Mouse (Mus musculus) naive thymus-derived CD4-positive, alpha-beta T cell, adult 2 months (primary cell): ENCODE measurements around the gene Tead1.

Experiments
- DNase-seq: peaks from one replicate; pipeline ENCODE4 v3.0.0-alpha.2; 2011; ENCODE audit warnings: low read depth

The Tead1 gene

GRCm38 (mm10) chr7:112779636-112780035, 100.5 kb downstream of the Tead1 start:
- DNase-seq = no peak

DNA sequence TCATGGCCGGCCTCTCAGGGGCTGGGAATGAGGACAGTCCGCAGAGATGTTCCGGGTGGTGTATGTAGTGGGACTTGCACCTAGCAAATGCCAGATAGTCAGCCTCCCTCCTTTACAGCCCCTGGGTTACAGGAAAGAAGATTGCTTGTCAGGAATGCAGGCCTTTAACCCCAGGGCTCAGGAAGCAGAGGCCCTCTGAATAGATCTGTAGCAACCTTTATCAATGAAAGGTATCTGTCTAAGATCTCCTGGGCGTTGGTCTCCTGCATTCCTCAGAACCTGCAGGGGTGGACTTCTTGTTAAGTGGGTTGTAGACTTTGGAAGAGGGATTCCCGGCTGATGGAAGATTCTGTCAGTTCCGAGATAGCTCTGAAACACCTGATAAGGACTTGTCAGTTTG, 101.8 kb downstream of the Tead1 start:
- DNase-seq = no peak

DNA sequence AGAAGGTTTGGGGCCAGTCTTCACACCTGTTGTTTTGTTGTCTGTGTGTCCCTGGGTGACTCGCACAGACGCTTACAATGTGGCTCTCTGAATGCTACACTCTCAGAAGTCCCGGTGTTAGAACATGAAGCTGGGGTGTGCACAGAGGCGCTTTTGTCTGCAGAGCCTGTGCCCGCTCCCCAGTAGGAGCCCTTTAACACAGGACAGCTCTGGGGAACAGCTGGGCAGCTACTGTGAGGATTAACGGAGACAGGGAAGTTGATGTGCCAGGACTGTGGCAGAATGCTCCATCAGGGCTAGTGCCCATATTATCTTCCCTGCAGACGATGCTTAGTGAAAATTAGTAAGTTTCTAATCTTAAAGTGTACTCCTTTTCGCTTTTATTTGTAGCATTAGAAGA, 102.9 kb downstream of the Tead1 start:
- DNase-seq = no peak

GRCm38 (mm10) chr7:112784278-112784677, 105.2 kb downstream of the Tead1 start:
- no peak for DNase-seq

DNA sequence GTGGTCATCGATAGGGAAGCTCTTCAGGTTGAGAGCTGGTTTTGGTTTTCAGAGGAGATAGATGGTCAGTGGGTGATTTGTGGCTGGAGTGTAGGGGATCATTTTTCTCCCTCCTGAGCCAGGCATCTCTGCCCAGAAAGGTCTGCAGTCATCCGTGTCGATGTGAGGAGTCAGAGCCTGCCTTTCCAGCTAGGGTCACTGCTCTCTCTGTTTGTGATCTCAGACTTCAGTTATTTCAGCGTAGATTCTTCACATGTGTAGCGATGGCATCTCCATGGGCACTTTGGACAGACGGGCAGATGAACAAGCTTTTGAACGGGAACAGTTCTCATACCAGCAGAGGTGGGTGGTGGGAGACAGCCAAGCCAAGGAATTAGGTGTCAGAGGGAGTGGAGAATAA, 106.2 kb downstream of the Tead1 start:
- DNase-seq = no peak

DNA sequence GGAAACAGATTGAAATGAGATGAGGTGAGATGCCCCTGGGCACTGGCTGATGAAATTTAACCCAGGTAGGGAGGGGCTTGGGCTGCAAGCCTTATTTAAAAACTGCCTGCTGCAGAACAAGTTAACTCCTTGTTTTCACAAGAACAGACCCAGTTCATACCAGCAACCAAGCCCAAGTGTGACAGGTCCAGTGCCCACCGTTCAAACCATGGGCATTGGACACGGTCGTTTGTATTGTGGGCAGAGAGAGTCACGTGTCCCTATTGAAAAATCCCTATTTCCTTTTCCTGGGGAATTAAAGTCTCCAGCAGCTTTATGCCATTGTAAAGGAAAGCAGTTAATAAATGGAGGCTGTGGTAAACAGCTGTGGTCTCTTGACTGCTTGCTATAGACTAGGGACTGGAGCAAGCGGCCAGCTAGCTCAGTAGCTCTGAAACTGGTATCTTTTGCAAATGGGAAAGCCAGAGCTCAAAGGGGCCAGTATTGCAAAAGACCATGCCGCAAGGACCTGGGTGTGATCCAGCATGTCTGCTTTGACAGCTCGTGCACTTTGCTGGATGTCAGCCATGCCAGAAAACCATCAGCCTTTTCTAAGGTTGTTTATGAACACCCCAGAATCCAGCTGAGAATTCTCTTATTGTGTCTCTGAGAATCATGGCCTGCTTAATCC, 107.6 kb downstream of the Tead1 start:
- no peak for DNase-seq

GRCm38 (mm10) chr7:112787281-112787680, 108.2 kb downstream of the Tead1 start:
- DNase-seq = no peak

DNA sequence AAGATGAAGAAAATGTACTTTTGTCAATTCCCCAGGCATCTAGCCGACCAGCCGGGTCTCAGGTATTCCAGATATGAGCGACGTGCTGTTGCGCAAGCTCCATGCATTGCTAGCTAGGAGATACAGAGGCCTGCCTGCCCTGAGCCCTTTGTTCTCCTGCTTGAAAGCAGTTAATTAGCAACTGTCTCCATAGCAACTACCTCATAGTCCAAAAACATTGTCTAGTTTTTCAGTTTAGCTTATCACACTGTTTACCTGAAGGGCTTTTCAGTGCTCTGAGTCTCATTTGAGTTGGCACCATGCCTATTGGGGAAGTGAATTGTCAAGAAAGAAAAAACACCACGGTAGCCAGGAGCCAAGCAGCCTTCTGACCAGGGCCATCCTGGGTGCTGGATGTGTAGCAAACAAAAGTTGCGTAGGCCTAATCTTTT, 109.2 kb downstream of the Tead1 start:
- no peak for DNase-seq

GRCm38 (mm10) chr7:112789693-112790092, 110.6 kb downstream of the Tead1 start:
- DNase-seq = no peak

GRCm38 (mm10) chr7:112790334-112790733, 111.2 kb downstream of the Tead1 start:
- no peak for DNase-seq

GRCm38 (mm10) chr7:112792679-112793078, 113.6 kb downstream of the Tead1 start:
- no peak for DNase-seq

GRCm38 (mm10) chr7:112793903-112794302, 114.8 kb downstream of the Tead1 start:
- DNase-seq = no peak

GRCm38 (mm10) chr7:112794481-112794880, 115.4 kb downstream of the Tead1 start:
- DNase-seq = no peak

- DNase-seq = no peak
Observed at GRCm38 (mm10) chr7:112797526-112798321, 118.6 kb downstream of the Tead1 start.

DNA sequence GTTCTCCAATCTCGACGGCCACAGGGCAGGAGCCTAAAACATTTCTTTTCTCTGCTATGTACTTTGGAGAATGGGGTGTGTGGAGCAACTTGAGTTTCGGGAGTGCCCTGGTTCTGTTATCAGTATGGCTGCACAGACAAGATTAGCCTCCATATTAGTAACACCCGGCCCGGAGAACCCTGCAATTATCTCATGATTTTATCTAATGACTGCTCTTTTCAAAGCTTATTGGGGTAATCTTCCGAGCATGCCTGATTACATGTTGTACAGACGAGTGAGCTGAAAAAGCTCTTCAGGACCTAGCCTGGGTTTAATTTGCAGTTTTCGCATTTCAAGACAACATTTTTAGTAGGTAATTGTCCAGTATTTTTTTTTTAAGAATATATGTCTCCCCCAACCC, 122.6 kb downstream of the Tead1 start:
- DNase-seq = no peak

GRCm38 (mm10) chr7:112806718-112807400, 127.7 kb downstream of the Tead1 start:
- no peak for DNase-seq

DNA sequence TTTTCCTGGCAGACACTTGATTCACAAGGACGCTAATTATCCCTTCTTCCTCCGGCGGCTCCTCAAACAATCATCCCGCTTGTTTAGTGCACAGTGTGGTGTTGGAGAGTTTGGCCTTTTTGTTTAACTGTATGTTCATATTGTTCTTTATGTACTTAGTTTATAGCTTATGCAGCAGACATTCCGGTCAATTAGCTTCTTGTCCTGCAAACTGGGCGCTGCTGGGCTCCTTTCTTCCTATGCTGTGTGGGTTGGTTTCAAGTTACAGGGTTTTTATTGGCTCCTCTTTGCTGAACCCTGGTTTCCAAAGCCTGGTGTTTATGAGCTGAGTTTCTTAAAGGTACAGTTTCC, 128.3 kb downstream of the Tead1 start:
- no peak for DNase-seq

- no peak for DNase-seq
Observed at GRCm38 (mm10) chr7:112810752-112811151, 131.6 kb downstream of the Tead1 start.

DNA sequence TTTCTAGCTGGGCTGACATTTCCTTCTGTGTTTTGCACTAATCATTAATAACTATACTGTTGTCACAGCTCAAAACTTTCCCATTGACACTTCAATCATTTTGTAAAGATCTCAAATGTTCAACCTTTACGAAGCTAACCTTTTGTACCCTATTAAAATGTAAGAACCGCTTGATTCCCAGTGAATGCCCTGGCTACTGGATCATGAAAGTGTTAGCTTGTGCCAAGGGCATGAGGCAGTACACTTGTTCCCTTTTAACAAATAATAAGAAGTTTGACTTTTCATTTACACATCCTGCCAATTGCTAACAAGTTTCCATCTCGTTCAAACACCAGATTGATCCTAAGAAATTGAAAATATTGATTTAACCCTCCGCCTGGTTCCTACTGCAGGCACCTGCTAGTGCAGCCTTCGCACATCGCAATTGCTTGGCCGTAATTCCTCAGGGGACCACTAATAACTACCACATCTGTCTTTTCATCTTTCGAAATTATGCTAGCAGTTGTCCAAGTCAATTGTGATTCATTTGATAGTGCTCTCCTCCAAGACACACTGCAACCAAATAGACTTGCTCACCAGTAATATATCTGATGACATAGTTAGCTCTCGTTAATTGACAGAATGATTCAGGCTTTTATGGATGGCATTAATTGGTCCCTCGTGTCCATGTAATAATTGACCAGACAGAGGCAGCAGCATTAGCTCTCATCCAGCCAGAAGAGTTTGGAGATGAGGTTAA, 133.1 kb downstream of the Tead1 start:
- no peak for DNase-seq

DNA sequence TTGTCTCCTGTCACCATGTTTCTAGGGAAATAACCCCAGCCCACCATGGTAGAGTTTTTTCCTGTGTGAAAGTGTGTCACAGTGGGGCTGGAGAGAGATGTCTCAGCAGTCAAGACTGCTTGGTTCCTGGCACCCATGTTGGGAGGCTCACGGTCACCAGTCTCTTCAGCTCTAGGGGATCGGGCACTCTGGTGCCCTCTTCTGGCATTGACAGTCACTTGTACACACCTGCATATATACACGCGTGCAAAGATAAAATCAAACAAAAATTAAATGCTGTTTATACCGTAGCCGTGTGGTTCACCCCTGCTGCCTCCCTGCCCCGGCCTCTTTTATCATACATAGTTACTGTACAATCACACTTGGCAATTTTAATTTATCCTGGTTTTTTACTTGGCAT, 134.0 kb downstream of the Tead1 start:
- DNase-seq = no peak

DNA sequence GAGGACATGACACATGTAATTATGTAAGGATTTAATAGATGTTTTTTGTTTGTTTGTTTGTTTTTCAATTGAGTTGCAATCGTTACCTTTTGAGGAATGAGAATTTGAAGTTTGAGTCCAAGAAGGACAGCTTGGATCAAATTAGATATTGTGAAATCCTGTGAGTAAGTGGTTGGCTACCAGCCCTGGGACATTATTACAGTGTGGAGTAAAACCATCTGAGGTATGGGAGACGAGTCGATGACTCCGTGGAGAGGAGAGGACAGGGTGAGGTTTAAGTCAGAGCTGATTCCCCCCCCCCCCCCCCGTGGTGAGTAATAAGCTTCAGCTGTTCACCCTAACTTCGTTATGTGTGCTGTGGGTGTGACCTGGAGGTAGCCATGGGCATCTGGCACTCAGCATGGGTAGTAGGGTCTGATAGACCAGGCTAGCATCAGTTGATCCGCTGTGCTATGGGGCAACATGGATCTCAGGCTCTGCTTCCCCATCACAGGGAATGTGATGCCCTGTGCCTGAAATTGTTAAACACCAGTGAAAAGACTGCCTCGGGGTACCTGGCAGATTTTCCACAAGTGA, 134.7 kb downstream of the Tead1 start:
- DNase-seq = no peak

DNA sequence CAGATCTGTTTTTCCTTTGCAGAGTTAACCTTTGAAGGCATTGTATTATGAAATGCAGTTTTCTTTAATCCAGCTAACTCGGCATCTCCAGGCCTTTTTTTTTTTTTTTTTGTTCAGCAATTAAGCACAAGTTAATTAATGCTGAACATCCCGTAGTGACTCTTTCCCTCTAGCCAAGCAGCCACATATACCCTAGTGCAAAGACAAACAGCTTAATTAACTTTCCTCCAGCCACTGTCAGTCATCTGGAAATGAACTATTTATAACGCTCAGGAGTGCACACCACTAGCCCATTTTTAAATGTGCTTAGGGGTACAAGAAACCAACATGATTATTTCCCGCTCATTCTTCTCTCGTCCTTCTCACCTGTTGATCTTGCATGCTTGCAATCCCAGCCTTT, 136.9 kb downstream of the Tead1 start:
- no peak for DNase-seq
